Mouse (Mus musculus): ENCODE results near the gene Cit. TPM values are rescaled to one million over a fixed set of nuclear protein-coding genes. Genes with fewer than 3 reads are reported as not detected.
A peak's percentile ranks its signal among the peaks of the same experiment; 100 is the strongest.

Cit gene
- polyA plus RNA-seq, 1 experiment from 2014 or later = 34.1 TPM

DNA sequence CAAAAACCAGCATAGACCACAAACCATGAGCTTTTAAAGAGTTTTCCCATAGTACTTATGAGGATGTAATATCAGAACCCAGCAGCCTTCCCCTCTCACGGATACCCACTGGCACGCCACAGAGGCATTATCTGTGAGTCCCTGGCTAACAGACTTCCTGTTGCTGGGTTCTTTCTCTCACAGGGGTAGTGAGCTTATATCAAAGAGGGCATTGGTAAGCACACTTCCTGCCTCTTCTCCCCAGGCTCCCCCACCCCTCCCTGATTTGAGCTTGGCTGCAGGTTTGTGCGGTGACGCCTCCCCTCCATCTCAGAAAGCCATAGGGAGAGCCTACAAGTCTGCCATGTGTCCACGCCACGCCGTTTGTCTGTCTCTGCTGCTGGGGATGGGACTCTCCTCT is 184.0 kb downstream of the Cit start:
- Histone ChIP-seq H3K36me3 (ENCODE audit: control insufficient read depth, insufficient read depth) (no peaks in the 10 kb centered on the region), H3K4me3 (ENCODE audit: low read depth, low read length) (peak overlapping the region; percentile 16; the same call in 1 of the 2 replicates), H3K9ac (ENCODE audit: low read depth, low read length) (peak overlapping the region; percentile 47), H3K9me3 (replicated peaks; ENCODE audit: control insufficient read depth, low read length) (no peaks in the 10 kb centered on the region), H3K4me1 (ENCODE audit: control insufficient read depth, low read depth, low read length) (peaks cover 50% of the 10 kb centered on the region), H3K27me3 (ENCODE audit: control insufficient read depth, insufficient read depth, low read depth, low read length) (no peaks in the 10 kb centered on the region), H3K27ac (ENCODE audit: low read length) (peak overlapping the region; percentile 99), H3K4me2 (ENCODE audit: low read depth, low read length) (peak overlapping the region; percentile 38)
- ATAC-seq (ENCODE audit: low read depth) = peak; percentile 9
- WGBS (ENCODE audit: insufficient replicate concordance) = 14% methylated on average over 7 of the region's 7 CpGs

DNA sequence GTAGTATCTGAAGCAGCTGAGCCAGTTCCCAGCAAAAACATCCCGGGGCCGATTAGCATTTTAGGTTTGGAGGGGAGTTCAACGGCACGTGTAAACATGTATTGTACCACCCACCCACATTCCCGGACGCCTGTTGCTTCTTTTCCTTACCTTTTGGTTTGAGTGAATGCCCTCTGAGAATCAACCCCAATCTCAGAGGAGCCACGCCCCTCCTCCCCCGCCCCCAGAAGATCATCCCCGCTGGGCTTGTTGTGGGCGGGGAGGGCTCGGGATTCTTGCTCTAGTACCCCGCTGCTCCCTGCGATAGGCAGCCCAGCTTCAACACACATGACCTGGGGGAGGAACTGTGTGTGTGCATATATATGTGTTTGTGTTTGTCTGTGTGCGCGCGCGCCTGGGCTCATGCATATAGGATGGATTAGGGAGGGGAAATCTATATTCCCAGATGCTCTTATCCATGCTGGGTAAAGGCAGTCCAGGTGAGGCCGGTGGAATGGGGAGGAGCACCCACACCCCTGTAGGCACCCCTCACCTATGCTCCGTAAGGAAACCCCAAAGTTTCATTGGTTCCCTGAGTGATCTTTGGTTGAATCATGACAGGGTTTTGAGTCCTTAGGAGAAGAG is 185.6 kb downstream of the Cit start:
- no peak for ATAC-seq (ENCODE audit: low read depth)
- no peaks in the 10 kb centered on the region for H3K9me3 ChIP-seq (replicated peaks; ENCODE audit: control insufficient read depth, low read length)
- no peaks in the 10 kb centered on the region for H3K36me3 ChIP-seq (ENCODE audit: control insufficient read depth, insufficient read depth)
- no peaks in the 10 kb centered on the region for H3K27me3 ChIP-seq (ENCODE audit: control insufficient read depth, insufficient read depth, low read depth, low read length)
- H3K4me3 ChIP-seq (ENCODE audit: low read depth, low read length) = no peak overlapping the region
- H3K9ac ChIP-seq (ENCODE audit: low read depth, low read length) = no peak overlapping the region
- no peak overlapping the region for H3K27ac ChIP-seq (ENCODE audit: low read length)
- H3K4me1 ChIP-seq (ENCODE audit: control insufficient read depth, low read depth, low read length) = peaks cover 41% of the 10 kb centered on the region
- H3K4me2 ChIP-seq (ENCODE audit: low read depth, low read length) = peak overlapping the region; percentile 29; the same call in 1 of the 2 replicates
- 19% methylated on average over 19 of the region's 19 CpGs for WGBS (ENCODE audit: insufficient replicate concordance)

DNA sequence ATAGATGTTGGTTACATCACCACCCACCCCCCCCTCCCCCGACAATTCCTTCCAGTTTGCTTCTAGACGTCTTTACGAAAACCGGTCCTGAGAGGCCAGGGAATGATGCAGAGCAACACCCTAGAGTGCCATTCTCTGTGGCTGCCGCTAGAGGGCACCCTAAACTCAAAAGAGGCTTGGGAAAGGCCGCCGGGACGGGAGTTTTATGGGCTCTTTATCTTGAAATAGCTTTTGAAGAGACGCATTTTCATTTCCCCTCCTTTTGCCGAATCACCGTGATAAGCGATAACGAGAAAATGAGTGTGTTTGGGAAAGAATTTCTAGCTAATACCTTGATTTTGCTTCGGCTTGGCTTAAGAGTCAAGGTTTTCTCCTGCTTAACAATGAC is 186.1 kb downstream of the Cit start:
- no peak overlapping the region for H3K27ac ChIP-seq (ENCODE audit: low read length)
- no peak for ATAC-seq (ENCODE audit: low read depth)
- no peak overlapping the region for H3K9ac ChIP-seq (ENCODE audit: low read depth, low read length)
- H3K9me3 ChIP-seq (replicated peaks; ENCODE audit: control insufficient read depth, low read length) = no peaks in the 10 kb centered on the region
- 0 out of 2 replicates have a peak overlapping the region, but pooled peaks have one; percentile 29 for H3K4me2 ChIP-seq (ENCODE audit: low read depth, low read length)
- H3K27me3 ChIP-seq (ENCODE audit: control insufficient read depth, insufficient read depth, low read depth, low read length) = no peaks in the 10 kb centered on the region
- no peaks in the 10 kb centered on the region for H3K36me3 ChIP-seq (ENCODE audit: control insufficient read depth, insufficient read depth)
- H3K4me1 ChIP-seq (ENCODE audit: control insufficient read depth, low read depth, low read length) = peaks cover 39% of the 10 kb centered on the region
- WGBS (ENCODE audit: insufficient replicate concordance) = 2% methylated on average over 14 of the region's 14 CpGs
- H3K4me3 ChIP-seq (ENCODE audit: low read depth, low read length) = no peak overlapping the region; the same call in 1 of the 2 replicates

DNA sequence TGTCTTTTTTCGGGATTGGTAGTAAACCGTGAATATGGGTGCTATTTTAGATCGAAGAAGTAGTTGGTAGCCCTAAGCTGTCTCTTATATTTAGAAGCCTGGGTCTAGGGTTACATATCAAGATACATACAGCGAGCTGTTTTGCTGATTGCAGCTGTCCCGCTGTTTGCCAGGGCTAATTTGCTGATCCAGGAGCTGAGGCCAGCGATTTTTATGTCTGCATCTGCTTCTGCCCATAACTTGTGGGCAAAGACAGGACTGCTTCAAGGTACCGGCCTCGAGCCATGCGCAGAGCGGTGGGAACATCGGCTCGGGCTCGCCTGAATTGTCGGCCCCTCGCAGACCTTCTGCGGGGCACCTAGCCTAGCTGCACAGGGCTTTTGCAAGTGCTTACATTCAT is 191.4 kb downstream of the Cit start:
- H3K9ac ChIP-seq (ENCODE audit: low read depth, low read length) = no peak overlapping the region
- peaks cover 2% of the 10 kb centered on the region; the same call in 1 of the 2 replicates for H3K27me3 ChIP-seq (ENCODE audit: control insufficient read depth, insufficient read depth, low read depth, low read length)
- no peak overlapping the region for H3K27ac ChIP-seq (ENCODE audit: low read length)
- H3K4me3 ChIP-seq (ENCODE audit: low read depth, low read length) = no peak overlapping the region
- H3K9me3 ChIP-seq (replicated peaks; ENCODE audit: control insufficient read depth, low read length) = no peaks in the 10 kb centered on the region
- H3K36me3 ChIP-seq (ENCODE audit: control insufficient read depth, insufficient read depth) = no peaks in the 10 kb centered on the region
- H3K4me2 ChIP-seq (ENCODE audit: low read depth, low read length) = no peak overlapping the region
- 69% methylated on average over 16 of the region's 16 CpGs for WGBS (ENCODE audit: insufficient replicate concordance)
- H3K4me1 ChIP-seq (ENCODE audit: control insufficient read depth, low read depth, low read length) = peaks cover 1% of the 10 kb centered on the region
- no peak for ATAC-seq (ENCODE audit: low read depth)

DNA sequence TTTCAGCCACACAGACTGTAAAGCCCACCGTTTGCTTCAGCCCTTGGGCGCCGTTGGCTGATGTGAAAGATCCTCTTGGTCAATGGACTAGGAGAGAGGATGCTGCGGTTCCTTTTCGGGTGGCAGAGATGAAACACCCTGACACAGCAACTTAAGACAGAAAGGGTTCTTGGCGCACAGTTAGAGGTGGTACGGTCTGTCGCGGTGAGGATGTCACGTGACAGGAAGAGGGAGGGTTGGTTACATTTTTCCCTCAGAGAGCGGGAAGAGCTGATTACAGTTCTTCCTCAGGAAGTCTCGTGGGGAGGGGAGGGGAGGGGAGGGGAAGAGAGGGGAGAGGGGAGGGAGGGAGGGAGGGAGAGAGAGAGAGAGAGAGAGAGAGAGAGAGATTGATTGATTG is 192.7 kb downstream of the Cit start:
- WGBS (ENCODE audit: insufficient replicate concordance) = 35% methylated on average over 12 of the region's 12 CpGs

DNA sequence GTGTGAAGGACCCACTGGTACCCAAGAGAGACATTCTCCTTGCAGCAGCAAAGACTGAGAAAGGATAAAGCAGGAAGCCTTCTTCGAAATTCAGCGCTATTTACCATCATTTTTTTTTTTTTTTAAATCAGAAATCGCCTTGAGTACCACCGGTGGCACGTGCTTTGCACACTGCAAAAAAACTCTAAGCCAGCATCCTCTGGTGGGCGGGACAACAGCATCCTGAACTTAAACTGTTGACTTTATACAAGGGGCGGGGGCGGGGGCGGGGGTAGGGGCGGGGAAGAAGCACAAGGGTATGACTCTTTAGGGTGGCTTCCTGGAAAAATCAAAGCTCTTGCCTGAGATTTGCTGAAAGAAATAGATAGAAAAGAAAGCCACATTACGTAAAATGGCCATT is 194.6 kb downstream of the Cit start:
- peaks cover 2% of the 10 kb centered on the region; the same call in 1 of the 2 replicates for H3K27me3 ChIP-seq (ENCODE audit: control insufficient read depth, insufficient read depth, low read depth, low read length)
- H3K4me2 ChIP-seq (ENCODE audit: low read depth, low read length) = no peak overlapping the region
- H3K36me3 ChIP-seq (ENCODE audit: control insufficient read depth, insufficient read depth) = no peaks in the 10 kb centered on the region
- H3K9ac ChIP-seq (ENCODE audit: low read depth, low read length) = no peak overlapping the region
- H3K9me3 ChIP-seq (replicated peaks; ENCODE audit: control insufficient read depth, low read length) = no peaks in the 10 kb centered on the region
- H3K27ac ChIP-seq (ENCODE audit: low read length) = no peak overlapping the region
- WGBS (ENCODE audit: insufficient replicate concordance) = 22% methylated on average over 11 of the region's 11 CpGs
- H3K4me3 ChIP-seq (ENCODE audit: low read depth, low read length) = no peak overlapping the region
- H3K4me1 ChIP-seq (ENCODE audit: control insufficient read depth, low read depth, low read length) = no peaks in the 10 kb centered on the region
- ATAC-seq (ENCODE audit: low read depth) = no peak

More for the DNA sequence above, 192.7 kb downstream of the Cit start:
- H3K9me3 ChIP-seq (replicated peaks; ENCODE audit: control insufficient read depth, low read length) = no peaks in the 10 kb centered on the region
- ATAC-seq (ENCODE audit: low read depth) = no peak
- H3K4me3 ChIP-seq (ENCODE audit: low read depth, low read length) = no peak overlapping the region
- no peaks in the 10 kb centered on the region for H3K36me3 ChIP-seq (ENCODE audit: control insufficient read depth, insufficient read depth)
- H3K4me1 ChIP-seq (ENCODE audit: control insufficient read depth, low read depth, low read length) = no peaks in the 10 kb centered on the region
- H3K4me2 ChIP-seq (ENCODE audit: low read depth, low read length) = no peak overlapping the region
- H3K9ac ChIP-seq (ENCODE audit: low read depth, low read length) = no peak overlapping the region
- no peak overlapping the region for H3K27ac ChIP-seq (ENCODE audit: low read length)
- H3K27me3 ChIP-seq (ENCODE audit: control insufficient read depth, insufficient read depth, low read depth, low read length) = peaks cover 2% of the 10 kb centered on the region; the same call in 1 of the 2 replicates

DNA sequence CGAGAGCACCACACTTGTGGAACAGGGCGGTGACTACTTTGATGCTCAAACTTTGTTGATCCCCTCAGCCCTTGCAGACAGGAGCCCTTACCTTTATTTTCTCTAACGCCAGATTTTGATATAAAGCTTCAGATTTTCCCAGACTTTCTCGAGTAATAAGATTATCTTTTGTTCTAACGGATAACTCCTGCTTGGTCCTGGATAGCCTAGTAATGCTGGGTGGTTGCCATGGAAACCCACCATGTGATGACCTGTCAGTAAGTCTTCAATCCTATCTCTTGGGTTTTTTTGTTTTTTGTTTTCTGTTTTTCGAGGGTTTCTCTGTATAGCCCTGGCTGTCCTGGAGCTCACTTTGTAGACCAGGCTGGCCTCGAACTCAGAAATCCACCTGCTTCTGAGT is 197.2 kb downstream of the Cit start:
- ATAC-seq (ENCODE audit: low read depth) = no peak
- H3K4me3 ChIP-seq (ENCODE audit: low read depth, low read length) = no peak overlapping the region
- no peak overlapping the region for H3K4me2 ChIP-seq (ENCODE audit: low read depth, low read length)
- no peaks in the 10 kb centered on the region for H3K36me3 ChIP-seq (ENCODE audit: control insufficient read depth, insufficient read depth)
- no peak overlapping the region for H3K9ac ChIP-seq (ENCODE audit: low read depth, low read length)
- peaks cover 2% of the 10 kb centered on the region; the same call in 1 of the 2 replicates for H3K27me3 ChIP-seq (ENCODE audit: control insufficient read depth, insufficient read depth, low read depth, low read length)
- H3K27ac ChIP-seq (ENCODE audit: low read length) = no peak overlapping the region
- no peaks in the 10 kb centered on the region for H3K9me3 ChIP-seq (replicated peaks; ENCODE audit: control insufficient read depth, low read length)
- no peaks in the 10 kb centered on the region for H3K4me1 ChIP-seq (ENCODE audit: control insufficient read depth, low read depth, low read length)
- 52% methylated on average over 7 of the region's 7 CpGs for WGBS (ENCODE audit: insufficient replicate concordance)

DNA sequence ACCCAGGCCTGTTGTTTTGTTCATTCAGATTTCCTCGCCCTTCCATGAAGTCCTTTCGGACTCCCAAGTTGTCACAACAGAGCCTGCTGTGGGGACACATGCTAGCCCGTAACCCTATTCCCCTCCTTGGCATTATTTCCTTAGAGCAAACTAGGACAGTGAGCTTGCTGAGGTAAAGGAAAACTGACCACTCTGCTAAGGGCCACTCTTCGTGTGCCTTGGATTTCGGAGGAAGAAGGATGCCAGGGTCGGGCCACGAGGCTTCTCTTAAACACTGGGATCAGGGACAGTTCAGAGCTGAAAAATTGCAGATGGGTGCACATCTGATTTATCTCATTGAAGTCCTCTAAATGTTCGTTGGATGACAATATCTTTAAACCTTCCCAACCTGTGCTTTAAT is 200.5 kb downstream of the Cit start:
- Histone ChIP-seq H3K4me2 (ENCODE audit: low read depth, low read length) (no peak overlapping the region), H3K27ac (ENCODE audit: low read length) (no peak overlapping the region), H3K9ac (ENCODE audit: low read depth, low read length) (no peak overlapping the region), H3K4me3 (ENCODE audit: low read depth, low read length) (no peak overlapping the region), H3K36me3 (ENCODE audit: control insufficient read depth, insufficient read depth) (no peaks in the 10 kb centered on the region), H3K4me1 (ENCODE audit: control insufficient read depth, low read depth, low read length) (no peaks in the 10 kb centered on the region), H3K27me3 (ENCODE audit: control insufficient read depth, insufficient read depth, low read depth, low read length) (no peaks in the 10 kb centered on the region), H3K9me3 (replicated peaks; ENCODE audit: control insufficient read depth, low read length) (no peaks in the 10 kb centered on the region)
- ATAC-seq (ENCODE audit: low read depth) = no peak
- 66% methylated on average over 8 of the region's 8 CpGs for WGBS (ENCODE audit: insufficient replicate concordance)

DNA sequence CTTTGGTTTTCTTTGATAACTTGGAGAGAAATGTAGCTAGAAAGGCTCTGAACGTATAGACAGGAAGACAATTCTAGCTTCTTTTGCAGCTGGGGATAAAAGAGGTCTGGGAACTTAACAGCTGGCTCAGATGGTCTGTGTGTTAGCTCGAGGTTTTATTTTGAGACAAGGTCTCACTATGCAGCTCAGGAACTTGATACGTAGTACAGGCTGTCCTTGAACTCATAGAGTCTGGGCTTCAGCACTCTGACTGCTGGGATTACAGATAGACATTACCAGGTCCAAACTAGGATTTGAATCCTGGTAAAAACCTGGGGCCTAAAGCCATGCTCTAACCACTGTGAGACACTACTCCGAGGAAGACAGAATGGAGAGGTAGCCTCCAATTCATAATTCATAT is 201.2 kb downstream of the Cit start:
- Histone ChIP-seq H3K9ac (ENCODE audit: low read depth, low read length) (no peak overlapping the region), H3K27ac (ENCODE audit: low read length) (no peak overlapping the region), H3K36me3 (ENCODE audit: control insufficient read depth, insufficient read depth) (no peaks in the 10 kb centered on the region), H3K4me1 (ENCODE audit: control insufficient read depth, low read depth, low read length) (no peaks in the 10 kb centered on the region), H3K9me3 (replicated peaks; ENCODE audit: control insufficient read depth, low read length) (no peaks in the 10 kb centered on the region), H3K4me2 (ENCODE audit: low read depth, low read length) (no peak overlapping the region), H3K4me3 (ENCODE audit: low read depth, low read length) (no peak overlapping the region), H3K27me3 (ENCODE audit: control insufficient read depth, insufficient read depth, low read depth, low read length) (no peaks in the 10 kb centered on the region)
- 52% methylated on average over 4 of the region's 4 CpGs for WGBS (ENCODE audit: insufficient replicate concordance)
- no peak for ATAC-seq (ENCODE audit: low read depth)

Measured in liver, embryonic 16.5 days (tissue).